Mouse (Mus musculus) heart, embryonic 11.5 days (tissue): ENCODE results near the gene Dnajb6. TPM values are rescaled to one million over a fixed set of nuclear protein-coding genes. Genes with fewer than 3 reads are reported as not detected.

Experiments
- ATAC-seq: fragments of 200-750 bp; cut with Nextera tagmentation; replicated peaks from 2 replicates; pipeline ENCODE4 v1.8.0; 2017; ENCODE audit warnings: moderate library complexity; ENCODE audit not compliant: insufficient number of reproducible peaks, low FRiP score, low TSS enrichment
- H3K27ac ChIP-seq: fragments of 300-500 bp; sonication (generic); 2 replicates; pipeline ENCODE4 v1.5.1; 2014; ENCODE audit warnings: mild to moderate bottlenecking, low read depth, low read length
- H3K27me3 ChIP-seq: fragments of 300-500 bp; sonication (generic); 2 replicates; pipeline ENCODE4 v1.6.1; 2014; ENCODE audit warnings: mild to moderate bottlenecking, low read length, mixed read lengths; ENCODE audit not compliant: control insufficient read depth, insufficient read depth
- H3K36me3 ChIP-seq: fragments of 300-500 bp; sonication (generic); 2 replicates; pipeline ENCODE4 v1.6.1; 2014; ENCODE audit warnings: mild to moderate bottlenecking, low read length, moderate library complexity, mixed read lengths; ENCODE audit not compliant: control insufficient read depth, insufficient read depth
- H3K4me1 ChIP-seq: fragments of 300-500 bp; sonication (generic); 2 replicates; pipeline ENCODE4 v1.6.1; 2014; ENCODE audit warnings: low read length; ENCODE audit not compliant: control insufficient read depth, insufficient read depth
- H3K4me2 ChIP-seq: fragments of 300-500 bp; sonication (generic); 2 replicates; pipeline ENCODE4 v1.6.1; 2014; ENCODE audit warnings: mild to moderate bottlenecking, moderate library complexity
- H3K4me3 ChIP-seq: fragments of 300-500 bp; sonication (generic); 2 replicates; pipeline ENCODE4 v1.5.1; 2014; ENCODE audit warnings: low read depth, low read length
- H3K9ac ChIP-seq: fragments of 300-500 bp; sonication (generic); 2 replicates; pipeline ENCODE4 v1.6.1; 2014; ENCODE audit warnings: mild to moderate bottlenecking, low read depth, low read length, moderate library complexity
- H3K9me3 ChIP-seq: fragments of 300-500 bp; sonication (generic); replicated peaks from 2 replicates; pipeline ENCODE4 v1.6.1; 2016; ENCODE audit warnings: low read length; ENCODE audit not compliant: control insufficient read depth
- WGBS: fragments of 180-500 bp; shearing (Covaris S2); extraction: QIAGEN DNeasy Blood & Tissue Kit; methylation state at CpG from one replicate; pipeline ENCODE4 v1.1.7; 2014; ENCODE audit not compliant: insufficient replicate concordance; 5-methylcytosine and 5-hydroxymethylcytosine counted together
- polyA plus RNA-seq: library from polyadenylated mRNA; unstranded; fragments of >200 nt; fragmentation: Nextera tagmentation; extraction: Ambion mirVana; gene quantifications from 2 replicates; pipeline ENCODE4 v1.2.1, GENCODE M21; 2014

Dnajb6 gene
- polyA plus RNA-seq, 1 experiment from 2014 or later = 110 TPM

- no peak overlapping the region for H3K4me2 ChIP-seq
- no peak overlapping the region for H3K9ac ChIP-seq
- WGBS = 74% methylated on average over 1 of the region's 1 CpGs
- ATAC-seq = no peak
- no peaks in the 10 kb centered on the region for H3K36me3 ChIP-seq
- H3K9me3 ChIP-seq = no peaks in the 10 kb centered on the region
- no peaks in the 10 kb centered on the region for H3K27me3 ChIP-seq
- no peak overlapping the region for H3K27ac ChIP-seq
- H3K4me3 ChIP-seq = no peak overlapping the region
- H3K4me1 ChIP-seq = peaks cover 27% of the 10 kb centered on the region
Observed at GRCm38 (mm10) chr5:29740651-29741050, 5.2 kb downstream of the Dnajb6 start.

- no peak overlapping the region for H3K9ac ChIP-seq
- H3K4me1 ChIP-seq = peaks cover 27% of the 10 kb centered on the region
- no peak for ATAC-seq
- H3K27me3 ChIP-seq = no peaks in the 10 kb centered on the region
- no peak overlapping the region for H3K27ac ChIP-seq
- H3K9me3 ChIP-seq = no peaks in the 10 kb centered on the region
- H3K36me3 ChIP-seq = no peaks in the 10 kb centered on the region
- WGBS = 47% methylated on average over 4 of the region's 4 CpGs
- no peak overlapping the region for H3K4me2 ChIP-seq
- H3K4me3 ChIP-seq = no peak overlapping the region
Observed at GRCm38 (mm10) chr5:29741093-29741492, 5.6 kb downstream of the Dnajb6 start.

- Histone ChIP-seq H3K4me3 (no peak overlapping the region), H3K9ac (no peak overlapping the region), H3K27me3 (no peaks in the 10 kb centered on the region), H3K9me3 (no peaks in the 10 kb centered on the region), H3K4me1 (no peaks in the 10 kb centered on the region), H3K27ac (no peak overlapping the region), H3K36me3 (peaks cover 7% of the 10 kb centered on the region; the same call in 1 of the 2 replicates), H3K4me2 (no peak overlapping the region)
- no peak for ATAC-seq
- WGBS = 98% methylated on average over 2 of the region's 2 CpGs
Observed at GRCm38 (mm10) chr5:29747661-29748060, 12.2 kb downstream of the Dnajb6 start.

DNA sequence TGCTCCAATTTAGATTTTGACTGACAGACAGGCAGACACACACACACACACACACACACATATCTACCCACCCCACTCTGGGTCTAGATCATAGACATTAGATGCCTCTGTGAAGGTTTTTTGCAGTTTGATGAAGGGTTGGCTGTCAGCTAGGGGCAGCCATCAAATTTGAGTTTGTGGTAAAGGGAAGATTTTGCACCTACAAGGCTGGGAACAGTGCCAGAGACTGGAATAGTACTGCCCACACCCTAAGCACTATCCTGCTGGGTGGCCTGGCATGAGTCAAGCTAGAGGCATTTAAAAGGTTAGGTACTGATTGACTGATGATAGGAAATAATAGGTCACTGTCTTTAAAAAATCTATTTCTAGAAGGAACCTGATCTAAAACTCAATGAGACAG, 15.8 kb downstream of the Dnajb6 start:
- H3K27ac ChIP-seq = no peak overlapping the region
- no peak for ATAC-seq

GRCm38 (mm10) chr5:29752894-29753293, 17.4 kb downstream of the Dnajb6 start:
- H3K4me2 ChIP-seq = no peak overlapping the region
- no peak for ATAC-seq
- no peak overlapping the region for H3K27ac ChIP-seq
- H3K27me3 ChIP-seq = no peaks in the 10 kb centered on the region
- H3K4me3 ChIP-seq = no peak overlapping the region
- peaks cover 18% of the 10 kb centered on the region for H3K36me3 ChIP-seq
- H3K9me3 ChIP-seq = no peaks in the 10 kb centered on the region
- no peaks in the 10 kb centered on the region for H3K4me1 ChIP-seq
- H3K9ac ChIP-seq = no peak overlapping the region

More for the DNA sequence above, 15.8 kb downstream of the Dnajb6 start:
- Histone ChIP-seq H3K36me3 (peaks cover 12% of the 10 kb centered on the region), H3K9me3 (no peaks in the 10 kb centered on the region), H3K4me1 (no peaks in the 10 kb centered on the region), H3K9ac (no peak overlapping the region), H3K4me3 (no peak overlapping the region), H3K4me2 (no peak overlapping the region), H3K27me3 (no peaks in the 10 kb centered on the region)

DNA sequence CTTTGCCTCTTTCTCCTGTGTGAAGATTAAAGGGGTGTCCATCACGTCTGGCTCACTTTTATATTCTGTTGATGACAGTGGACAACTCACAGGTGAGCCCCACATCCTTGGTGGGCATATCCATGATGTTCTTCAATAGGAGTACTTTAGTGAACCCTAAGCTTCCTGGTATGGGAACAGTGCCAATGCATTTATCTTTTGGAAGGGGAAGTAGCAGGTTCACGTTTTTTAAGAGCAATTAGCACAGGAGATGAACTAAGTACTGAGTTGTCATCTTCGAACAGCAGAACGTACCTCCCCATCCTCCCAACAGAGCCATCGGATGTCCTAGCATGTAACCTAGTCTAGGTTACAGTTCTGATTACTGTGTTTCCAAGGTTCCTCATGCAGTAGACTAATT, 23.8 kb downstream of the Dnajb6 start:
- H3K27me3 ChIP-seq = no peaks in the 10 kb centered on the region
- no peak overlapping the region for H3K27ac ChIP-seq
- 85% methylated on average over 5 of the region's 5 CpGs for WGBS
- no peak overlapping the region for H3K4me3 ChIP-seq
- no peak for ATAC-seq
- H3K9me3 ChIP-seq = no peaks in the 10 kb centered on the region
- H3K9ac ChIP-seq = no peak overlapping the region
- no peak overlapping the region for H3K4me2 ChIP-seq
- H3K36me3 ChIP-seq = peaks cover 10% of the 10 kb centered on the region
- H3K4me1 ChIP-seq = no peaks in the 10 kb centered on the region

- Histone ChIP-seq H3K36me3 (peaks cover 3% of the 10 kb centered on the region), H3K4me2 (no peak overlapping the region), H3K27me3 (no peaks in the 10 kb centered on the region), H3K9me3 (no peaks in the 10 kb centered on the region), H3K27ac (no peak overlapping the region), H3K4me1 (peaks cover 20% of the 10 kb centered on the region), H3K4me3 (no peak overlapping the region), H3K9ac (no peak overlapping the region)
- ATAC-seq = no peak
- WGBS = 87% methylated on average over 1 of the region's 1 CpGs
Observed at GRCm38 (mm10) chr5:29770935-29771334, 35.4 kb downstream of the Dnajb6 start.

- peaks cover 20% of the 10 kb centered on the region for H3K4me1 ChIP-seq
- H3K4me2 ChIP-seq = no peak overlapping the region
- 54% methylated on average over 2 of the region's 2 CpGs for WGBS
- peak overlapping the region; percentile 46; the same call in 1 of the 2 replicates for H3K27ac ChIP-seq
- H3K9ac ChIP-seq = no peak overlapping the region
- no peaks in the 10 kb centered on the region for H3K9me3 ChIP-seq
- H3K4me3 ChIP-seq = no peak overlapping the region
- ATAC-seq = no peak
- H3K27me3 ChIP-seq = no peaks in the 10 kb centered on the region
- H3K36me3 ChIP-seq = peaks cover 3% of the 10 kb centered on the region
Observed at GRCm38 (mm10) chr5:29772038-29772437, 36.5 kb downstream of the Dnajb6 start.

GRCm38 (mm10) chr5:29772651-29773330, 37.3 kb downstream of the Dnajb6 start:
- no peaks in the 10 kb centered on the region for H3K9me3 ChIP-seq
- H3K9ac ChIP-seq = no peak overlapping the region
- H3K27ac ChIP-seq = no peak overlapping the region
- no peak overlapping the region for H3K4me2 ChIP-seq
- ATAC-seq = no peak
- peaks cover 20% of the 10 kb centered on the region for H3K4me1 ChIP-seq
- peaks cover 3% of the 10 kb centered on the region for H3K36me3 ChIP-seq
- no peak overlapping the region for H3K4me3 ChIP-seq
- WGBS = 67% methylated on average over 4 of the region's 4 CpGs
- no peaks in the 10 kb centered on the region for H3K27me3 ChIP-seq
